ENCODE assay signal across 8 mouse cellular contexts in the genomic region with DNA sequence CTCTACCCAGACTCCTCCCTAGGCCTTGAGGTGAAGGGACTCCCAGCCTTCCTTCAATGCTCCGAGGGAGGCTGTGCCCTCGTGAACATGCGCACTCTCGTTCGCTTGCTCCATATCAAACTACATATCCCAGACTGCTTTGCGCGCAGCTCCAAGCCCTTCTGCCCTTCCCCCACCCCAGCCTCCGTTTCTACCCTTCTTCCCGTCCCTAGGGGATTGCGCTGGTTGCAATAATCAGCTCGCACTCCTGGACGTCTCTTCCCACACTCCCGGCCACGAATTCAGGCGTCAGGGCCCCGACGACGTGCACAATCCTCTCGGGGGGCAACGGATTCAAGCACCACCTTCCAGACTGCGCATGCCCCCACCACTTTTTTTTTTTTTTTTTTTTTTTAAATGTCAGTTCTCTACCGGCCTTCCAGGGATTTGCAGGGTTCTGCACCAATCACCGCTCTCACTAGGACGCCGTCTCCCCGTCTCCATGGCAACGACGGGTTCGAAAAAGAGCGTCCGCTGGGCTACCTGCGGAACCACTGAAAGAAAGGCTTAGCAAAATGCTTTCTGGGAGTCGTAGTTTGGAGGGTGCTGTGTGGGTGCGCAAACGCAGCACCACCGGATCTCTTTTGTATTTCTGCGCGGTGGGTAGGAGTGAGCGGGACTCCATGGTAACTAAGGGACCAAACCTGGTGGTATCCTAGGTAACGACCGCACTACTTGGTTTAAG. TPM values are rescaled to one million over a fixed set of nuclear protein-coding genes. Genes with fewer than 3 reads are reported as not detected.
DNase-seq lines count a peak whose midpoint lies in the region; ATAC-seq and TF ChIP-seq lines count a peak whose summit lies in the region.

Mzf1 (minus strand) TSS at position 478 of the 724 bp plus-strand sequence.

- intact Hi-C loops in heart, postnatal 36 days (cut with DNase I): loop anchor here (5.0 to 10.0 kb wide), 4 partner anchors 223 to 630 kb away; partner anchors contain the start of genes Lig1, Zfp551, Zfp606 and Zscan18

- peaks cover 5 to 6% of the 10 kb centered on the region in 2 experiments; a peak in 3 of 4 replicates for H3K4me1 ChIP-seq in ES-E14 (ENCODE audit: control insufficient read depth in 2 of 2, insufficient read depth in 2 of 2, low read length in 2 of 2, poor library complexity in 1 of 2)
- H3K4me1 ChIP-seq in forebrain, embryonic 16.5 days (replicated peaks; ENCODE audit: control insufficient read depth, insufficient read depth, low read length): peaks cover 5% of the 10 kb centered on the region; the same call in 1 of the 2 replicates
- H3K4me1 ChIP-seq in lung, embryonic 14.5 days (ENCODE audit: insufficient read depth): no peaks in the 10 kb centered on the region
- no peaks in the 10 kb centered on the region for H3K4me1 ChIP-seq in olfactory bulb, adult 2 months (ENCODE audit: control insufficient read depth, insufficient read depth, low read length)
- H3K4me1 ChIP-seq in thymus, adult 2 months (replicated peaks; ENCODE audit: control insufficient read depth, insufficient read depth, low read length): 0 out of 2 replicates have a peak, but pooled peaks cover 2% of the 10 kb centered on the region

- H3K4me3 ChIP-seq in ES-E14 (ENCODE audit: insufficient read depth in 1 of 2, low read depth in 1 of 2, low read length in 2 of 2, poor library complexity in 1 of 2, severe bottlenecking in 1 of 2): peak within 1 kb of the TSS; percentile 84 to 85
- H3K4me3 ChIP-seq in forebrain, embryonic 16.5 days (replicated peaks; ENCODE audit: low read length): peak within 1 kb of the TSS; percentile 49
- H3K4me3 ChIP-seq in layer of hippocampus, adult 2 months: peak within 1 kb of the TSS; percentile 84
- peak within 1 kb of the TSS; percentile 54 for H3K4me3 ChIP-seq in lung, embryonic 14.5 days (ENCODE audit: low read depth, low read length)
- peak within 1 kb of the TSS; percentile 83 for H3K4me3 ChIP-seq in olfactory bulb, adult 2 months (ENCODE audit: insufficient read depth, low read depth, low read length)
- H3K4me3 ChIP-seq in thymus, adult 2 months (ENCODE audit: control insufficient read depth, insufficient read depth, low read length): peak within 1 kb of the TSS; percentile 78

- in situ Hi-C loops in ES-E14 (cut with MboI; ENCODE audit: low sequenced_read_pairs in 2 of 2, unreplicated experiment in 2 of 2): no loop called here

- H3K9ac ChIP-seq in ES-E14 (ENCODE audit: insufficient read depth, low read depth, low read length, poor library complexity, severe bottlenecking): peak within 1 kb of the TSS; percentile 83
- peak within 1 kb of the TSS; percentile 68 for H3K9ac ChIP-seq in forebrain, embryonic 16.5 days (replicated peaks; ENCODE audit: low read depth, low read length)
- peak within 1 kb of the TSS; percentile 60 for H3K9ac ChIP-seq in lung, embryonic 14.5 days

- no peaks in the 10 kb centered on the region for H3K9me3 ChIP-seq in ES-E14 (ENCODE audit: control insufficient read depth, insufficient read depth, low read depth, low read length)
- H3K9me3 ChIP-seq in forebrain, embryonic 16.5 days (ENCODE audit: control insufficient read depth, low read length): no peaks in the 10 kb centered on the region
- H3K9me3 ChIP-seq in lung, embryonic 14.5 days (ENCODE audit: low read depth, low read length): no peaks in the 10 kb centered on the region

- ATAC-seq in forebrain, embryonic 16.5 days: peak; percentile 96
- peak; percentile 95 for ATAC-seq in lung, embryonic 14.5 days (ENCODE audit: insufficient read depth)

- WGBS in forebrain, embryonic 16.5 days: under 1% methylated on average over 41 of the region's 41 CpGs
- under 1% methylated on average over 41 of the region's 41 CpGs for WGBS in lung, embryonic 14.5 days
- under 1% methylated on average over 41 of the region's 41 CpGs for WGBS in olfactory bulb, adult 2 months
- under 1% methylated on average over 41 of the region's 41 CpGs for WGBS in thymus, adult 2 months

- peak; percentile 98 for DNase-seq in ES-E14 (ENCODE audit: low read depth, low spot score)
- peak; percentile 98 for DNase-seq in cerebellum, adult 11-12 months
- DNase-seq in heart, postnatal 36 days: peak; percentile 83 to 95
- peak; percentile 94 to 98 for DNase-seq in layer of hippocampus, adult 2 months (ENCODE audit: low spot score in 2 of 2)
- peak; percentile 99 for DNase-seq in lung, embryonic 14.5 days
- peak; percentile 92 for DNase-seq in thymus, adult 2 months

- H3K27me3 ChIP-seq in forebrain, embryonic 16.5 days (replicated peaks; ENCODE audit: control insufficient read depth, insufficient read depth, low read length): no peaks in the 10 kb centered on the region
- H3K27me3 ChIP-seq in lung, embryonic 14.5 days (ENCODE audit: insufficient read depth, low read length): no peaks in the 10 kb centered on the region
- H3K27me3 ChIP-seq in thymus, adult 2 months (ENCODE audit: control insufficient read depth, insufficient read depth, low read length): no peaks in the 10 kb centered on the region

- peak; percentile 31; the same call in 1 of the 2 replicates for TF ChIP-seq CTCF in layer of hippocampus, adult 2 months (conservative IDR thresholded peaks at IDR 0.05)
- TF ChIP-seq CTCF in lung, embryonic 14.5 days (IDR thresholded peaks at IDR 0.05; ENCODE audit: low read depth): peak; percentile 11; the same call in 1 of the 2 replicates
- no peak for TF ChIP-seq CTCF in olfactory bulb, adult 2 months (IDR thresholded peaks at IDR 0.05; ENCODE audit: insufficient read depth, low read depth, low read length)
- TF ChIP-seq CTCF in thymus, adult 2 months (IDR thresholded peaks at IDR 0.05; ENCODE audit: borderline replicate concordance, control insufficient read depth, extremely low read depth, insufficient read depth, low read length, poor library complexity): peak; percentile 60; the same call in 1 of the 2 replicates

- peak within 1 kb of the TSS; percentile 75 for H3K27ac ChIP-seq in ES-E14 (ENCODE audit: insufficient read depth, low read depth, low read length, poor library complexity, severe bottlenecking)
- H3K27ac ChIP-seq in forebrain, embryonic 16.5 days (ENCODE audit: low read length): peak within 1 kb of the TSS; percentile 96
- peak within 1 kb of the TSS; percentile 99 for H3K27ac ChIP-seq in layer of hippocampus, adult 2 months
- peak within 1 kb of the TSS; percentile 77 for H3K27ac ChIP-seq in lung, embryonic 14.5 days (ENCODE audit: low read depth)
- H3K27ac ChIP-seq in olfactory bulb, adult 2 months (ENCODE audit: insufficient read depth, low read depth, low read length): peak within 1 kb of the TSS; percentile 98
- H3K27ac ChIP-seq in thymus, adult 2 months (ENCODE audit: control insufficient read depth, insufficient read depth, low read length): peak within 1 kb of the TSS; percentile 75

- H3K36me3 ChIP-seq in ES-E14 (ENCODE audit: control insufficient read depth, insufficient read depth, low read length, poor library complexity, severe bottlenecking): no peaks in the 10 kb centered on the region
- no peaks in the 10 kb centered on the region for H3K36me3 ChIP-seq in forebrain, embryonic 16.5 days (ENCODE audit: control insufficient read depth, insufficient read depth)
- H3K36me3 ChIP-seq in lung, embryonic 14.5 days (ENCODE audit: insufficient read depth): no peaks in the 10 kb centered on the region
- no peaks in the 10 kb centered on the region for H3K36me3 ChIP-seq in thymus, adult 2 months (ENCODE audit: control insufficient read depth, insufficient read depth, low read length)

- TF ChIP-seq POLR2A in olfactory bulb, adult 2 months (IDR thresholded peaks at IDR 0.05; ENCODE audit: insufficient read depth, low read depth, low read length): peak; percentile 40
- peak; percentile 41; the same call in 1 of the 2 replicates for TF ChIP-seq POLR2A in thymus, adult 2 months (IDR thresholded peaks at IDR 0.05; ENCODE audit: control insufficient read depth, extremely low read depth, insufficient read depth, low read length, poor library complexity)

- peak within 1 kb of the TSS; percentile 62 for H3K4me2 ChIP-seq in forebrain, embryonic 16.5 days (ENCODE audit: low read length)
- peak within 1 kb of the TSS; percentile 57 for H3K4me2 ChIP-seq in lung, embryonic 14.5 days

TF ChIP-seq in ES-E14, 5 proteins besides CTCF, POLR2A, EP300 and RAD21:
- no peak for TF ChIP-seq MAFK (IDR thresholded peaks at IDR 0.05; ENCODE audit: insufficient read depth, low read depth, low read length)
- peak; percentile 58; the same call in 1 of the 2 replicates for TF ChIP-seq CHD2 (IDR thresholded peaks at IDR 0.05; ENCODE audit: low read depth, low read length)
- TF ChIP-seq ZNF384 (IDR thresholded peaks at IDR 0.05; ENCODE audit: low read depth, low read length): peak; percentile 99
- TF ChIP-seq HCFC1 (IDR thresholded peaks at IDR 0.05; ENCODE audit: borderline replicate concordance, insufficient read depth, low read length): peak; percentile 90

RNA-seq across cellular contexts. Expression of gene Mzf1, which starts in this region (rescaled TPM):
- total RNA-seq in ES-E14 (2012; rRNA removed): 3.2 and 3.8 TPM in 2 replicates
- polyA plus RNA-seq in forebrain, embryonic 16.5 days (2015; fragmentation: Nextera tagmentation; extraction: Ambion mirVana): 6.7 and 10.6 TPM in 2 replicates
- under 1 TPM; 0.47 to 0.60 TPM for total RNA-seq in heart, postnatal 36 days (2021)
- 10 to 100 TPM; 15.7 to 17.8 TPM for total RNA-seq in layer of hippocampus, adult 2 months (2021)
- polyA plus RNA-seq in lung, embryonic 14.5 days (2014; fragmentation: Nextera tagmentation; extraction: Ambion mirVana): 2.3 and 3.3 TPM in 2 replicates
- not detected in 2 replicates for polyA plus RNA-seq in olfactory bulb, adult 2 months (2012; ENCODE audit: insufficient read depth, insufficient read length, low replicate concordance, missing spikeins)
- 3.5 and 4.5 TPM in 2 replicates for polyA plus RNA-seq in thymus, adult 2 months (2012; rRNA removed)

Comparison
In these comparisons a context has a peak if more than half of its experiments do, and no peak if none do; other contexts are left out.
1. Peak in every context shown above with its lines: DNase-seq, ATAC-seq, H3K4me3 ChIP-seq and H3K27ac ChIP-seq.
2. Peak in DNase-seq in heart, postnatal 36 days; RNA of the gene not detected or under 1 TPM.